Mouse (Mus musculus) spleen, adult 2 months (tissue): ENCODE data around the gene Sec22a.

Experiments used
- CTCF ChIP-seq: fragments of 200-500 bp; IDR thresholded peaks from 2 replicates; pipeline ENCODE4 v1.5.1; 2011; ENCODE audit warnings: mild to moderate bottlenecking, inconsistent platforms; ENCODE audit not compliant: insufficient read depth, insufficient read length, insufficient replicate concordance; ENCODE audit errors: extremely low read depth
- POLR2A ChIP-seq: fragments of 200-500 bp; IDR thresholded peaks from 2 replicates; pipeline ENCODE4 v1.6.1; 2011; ENCODE audit warnings: low read depth, low read length, inconsistent platforms

- TF ChIP-seq CTCF (no peak), POLR2A (no peak)
These were observed 40.2 kb upstream of the Sec22a start for GRCm38 (mm10) chr16:35403891-35404290.
